Mouse (Mus musculus): ENCODE data around the gene Gm20489. TPM values are rescaled to one million over a fixed set of nuclear protein-coding genes. Genes with fewer than 3 reads are reported as not detected.

The Gm20489 gene
- total and polyA plus RNA-seq, 2 experiments = not detected

GRCm38 (mm10) chrX:101222796-101223162 lies 46.0 kb downstream of the Gm20489 start:
- H3K27me3 ChIP-seq (ENCODE audit: control insufficient read depth, insufficient read depth, low read length) = no peaks in the 10 kb centered on the region
- no peak for TF ChIP-seq CTCF (IDR thresholded peaks at IDR 0.05; ENCODE audit: low read depth, low read length)
- TF ChIP-seq POLR2A (IDR thresholded peaks at IDR 0.05; ENCODE audit: extremely low read depth, insufficient read depth, low read length) = no peak
- 7% methylated on average over 7 of the region's 7 CpGs for WGBS
- peak overlapping the region; percentile 91 for H3K4me3 ChIP-seq (ENCODE audit: insufficient read depth, low read depth, low read length)
- no peaks in the 10 kb centered on the region for H3K79me2 ChIP-seq (ENCODE audit: control insufficient read depth, insufficient read depth, low read length)
- H3K27ac ChIP-seq (replicated peaks; ENCODE audit: insufficient read depth, low read depth, low read length) = no peak overlapping the region
- H3K36me3 ChIP-seq (ENCODE audit: control insufficient read depth, insufficient read depth, low read length) = no peaks in the 10 kb centered on the region
- H3K9ac ChIP-seq (ENCODE audit: low read depth, low read length) = peak overlapping the region; percentile 14; the same call in 1 of the 2 replicates
- peaks cover 3% of the 10 kb centered on the region; the same call in 1 of the 2 replicates for H3K4me1 ChIP-seq (ENCODE audit: control insufficient read depth, insufficient read depth, low read length)
- DNase-seq (ENCODE audit: extremely low read depth, low read depth, low spot score) = no peak

DNA sequence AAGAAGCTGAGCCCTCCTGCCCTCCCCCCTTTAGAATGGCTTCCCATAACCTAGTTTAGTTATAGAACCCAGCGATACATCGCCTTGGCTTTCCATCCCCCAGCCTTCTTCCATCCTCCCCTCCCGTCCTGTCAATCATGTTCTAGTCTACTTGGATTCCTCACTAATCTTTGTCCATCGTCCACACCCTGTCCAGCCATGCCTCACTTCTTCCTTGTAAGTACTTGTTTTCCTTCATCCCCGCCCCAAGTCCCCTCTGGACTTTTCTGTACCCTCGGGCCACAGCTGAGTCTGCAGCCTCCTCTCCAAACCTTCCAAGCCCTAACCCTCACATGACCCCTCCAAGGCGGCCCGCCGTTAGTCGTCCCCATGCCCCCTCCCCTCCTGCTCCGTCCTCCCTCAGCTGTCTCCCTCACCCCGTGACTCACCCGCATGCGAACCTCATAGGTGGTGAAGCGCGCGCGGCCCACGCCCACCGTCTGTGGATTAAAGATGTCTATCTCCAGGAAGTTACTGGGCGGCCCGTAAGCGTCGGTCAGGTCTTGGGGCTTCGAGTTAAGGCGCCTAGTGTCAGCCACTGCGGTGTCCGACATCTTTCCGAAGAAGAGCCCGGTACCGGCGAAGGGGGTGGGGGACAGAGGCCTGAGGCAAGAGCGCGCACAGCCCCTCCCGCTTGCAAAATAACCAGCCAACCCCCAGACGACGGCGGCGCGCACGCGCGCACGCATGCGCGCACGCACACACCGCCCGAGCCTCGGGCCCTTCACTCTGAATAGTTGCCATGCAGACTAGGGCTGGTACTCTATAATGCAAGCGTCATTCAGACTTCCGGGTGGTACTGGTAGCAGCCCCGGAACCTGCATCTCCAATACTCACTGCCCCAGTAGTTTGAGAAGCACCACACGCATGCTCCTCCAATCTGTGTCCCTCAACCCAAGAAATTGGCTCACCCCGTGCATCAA lies 46.7 kb downstream of the Gm20489 start, which contains the start of gene Snx12:
Snx12 (minus strand) TSS at position 730 of the 962 bp plus-strand sequence.
- Histone ChIP-seq H3K79me2 (ENCODE audit: control insufficient read depth, insufficient read depth, low read length) (no peaks in the 10 kb centered on the region), H3K4me3 (ENCODE audit: insufficient read depth, low read depth, low read length) (peak within 1 kb of the TSS; percentile 91), H3K27ac (replicated peaks; ENCODE audit: insufficient read depth, low read depth, low read length) (no peak within 1 kb of the TSS), H3K36me3 (ENCODE audit: control insufficient read depth, insufficient read depth, low read length) (no peaks in the 10 kb centered on the region), H3K27me3 (ENCODE audit: control insufficient read depth, insufficient read depth, low read length) (no peaks in the 10 kb centered on the region), H3K9ac (ENCODE audit: low read depth, low read length) (peak within 1 kb of the TSS; percentile 77), H3K4me1 (ENCODE audit: control insufficient read depth, insufficient read depth, low read length) (peaks cover 3% of the 10 kb centered on the region; the same call in 1 of the 2 replicates)
- TF ChIP-seq CTCF (IDR thresholded peaks at IDR 0.05; ENCODE audit: low read depth, low read length) (no peak), POLR2A (IDR thresholded peaks at IDR 0.05; ENCODE audit: extremely low read depth, insufficient read depth, low read length) (0 out of 2 replicates have a peak, but pooled peaks have one; percentile 20)
- WGBS = under 1% methylated on average over 42 of the region's 55 CpGs
- peak; percentile 73 for DNase-seq (ENCODE audit: extremely low read depth, low read depth, low spot score)

Other genes with a start within 250 kb of the Gm20489 start
- gene Tex11, start 209.4 kb downstream of the Gm20489 start, total RNA-seq (2014; rRNA removed) = 0.09 TPM in 1 of 2 replicates, not detected in the other
- gene Tex11, start 209.4 kb downstream of the Gm20489 start, polyA plus RNA-seq (2012; rRNA removed) = not detected in 2 replicates
- gene Slc7a3, start 183.0 kb downstream of the Gm20489 start, total RNA-seq (2014; rRNA removed) = 0.07 TPM in 1 of 2 replicates, not detected in the other
- gene Slc7a3, start 183.0 kb downstream of the Gm20489 start, polyA plus RNA-seq (2012; rRNA removed) = 0.04 TPM in 1 of 2 replicates, not detected in the other
- 9.0 and 14.8 TPM in 2 replicates for gene Snx12, start 46.5 kb downstream of the Gm20489 start, total RNA-seq (2014; rRNA removed)
- 9.1 and 10.7 TPM in 2 replicates for gene Snx12, start 46.5 kb downstream of the Gm20489 start, polyA plus RNA-seq (2012; rRNA removed)
- 12.9 and 13.6 TPM in 2 replicates for gene Foxo4, start 14.5 kb downstream of the Gm20489 start, total RNA-seq (2014; rRNA removed)
- 24.8 and 26.5 TPM in 2 replicates for gene Foxo4, start 14.5 kb downstream of the Gm20489 start, polyA plus RNA-seq (2012; rRNA removed)
- gene Gm614, start 5.0 kb downstream of the Gm20489 start, total RNA-seq (2014; rRNA removed) = not detected in 2 replicates
- not detected in 2 replicates for gene Gm614, start 5.0 kb downstream of the Gm20489 start, polyA plus RNA-seq (2012; rRNA removed)
- 2.4 and 3.8 TPM in 2 replicates for gene Il2rg, start 768 bp downstream of the Gm20489 start, total RNA-seq (2014; rRNA removed)
- 1.1 and 4.3 TPM in 2 replicates for gene Il2rg, start 768 bp downstream of the Gm20489 start, polyA plus RNA-seq (2012; rRNA removed)
- 8.1 and 13.8 TPM in 2 replicates for gene Med12, start 5.0 kb upstream of the Gm20489 start, total RNA-seq (2014; rRNA removed)
- 33.7 and 59.4 TPM in 2 replicates for gene Med12, start 5.0 kb upstream of the Gm20489 start, polyA plus RNA-seq (2012; rRNA removed)
- under 0.01 and 0.07 TPM in 2 replicates for gene Nlgn3, start 30.1 kb upstream of the Gm20489 start, total RNA-seq (2014; rRNA removed)
- gene Nlgn3, start 30.1 kb upstream of the Gm20489 start, polyA plus RNA-seq (2012; rRNA removed) = 0.01 TPM in 1 of 2 replicates, not detected in the other
- gene Gjb1, start 107.4 kb upstream of the Gm20489 start, total RNA-seq (2014; rRNA removed) = 656 and 716 TPM in 2 replicates
- gene Gjb1, start 107.4 kb upstream of the Gm20489 start, polyA plus RNA-seq (2012; rRNA removed) = 1,676 and 1,804 TPM in 2 replicates
- 6.8 and 8.5 TPM in 2 replicates for gene Zmym3, start 151.8 kb upstream of the Gm20489 start, total RNA-seq (2014; rRNA removed)
- gene Zmym3, start 151.8 kb upstream of the Gm20489 start, polyA plus RNA-seq (2012; rRNA removed) = 7.0 and 9.1 TPM in 2 replicates
- gene Nono, start 160.3 kb upstream of the Gm20489 start, total RNA-seq (2014; rRNA removed) = 76.9 and 83.3 TPM in 2 replicates
- gene Nono, start 160.3 kb upstream of the Gm20489 start, polyA plus RNA-seq (2012; rRNA removed) = 36.5 and 38.4 TPM in 2 replicates
- gene Itgb1bp2, start 180.1 kb upstream of the Gm20489 start, total RNA-seq (2014; rRNA removed) = 0.40 and 1.2 TPM in 2 replicates
- gene Itgb1bp2, start 180.1 kb upstream of the Gm20489 start, polyA plus RNA-seq (2012; rRNA removed) = 0.10 and 0.28 TPM in 2 replicates

All from liver, adult 2 months (tissue).